Mouse (Mus musculus): ENCODE data around the gene Fhl2.

DNA sequence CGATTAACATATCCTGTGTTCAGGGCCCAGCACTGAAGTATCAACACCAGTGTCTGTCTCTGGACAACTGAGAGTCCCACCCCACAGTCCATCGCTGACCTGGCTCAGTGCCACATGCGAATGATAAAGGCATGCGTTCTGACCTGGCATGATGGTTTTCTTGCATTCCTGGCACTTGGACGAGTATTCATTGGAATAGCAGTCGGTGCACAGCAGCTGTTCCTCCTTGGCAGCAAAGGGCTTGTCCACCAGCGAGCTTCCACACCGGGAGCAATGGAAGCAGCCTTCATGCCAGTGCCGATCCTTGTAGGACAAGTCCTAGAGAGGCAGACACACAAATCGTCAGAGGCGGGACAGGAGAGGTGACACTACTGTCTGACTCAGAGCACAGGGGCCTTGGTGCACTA is 55.2 kb downstream of the Fhl2 start:
- TF ChIP-seq CTCF (IDR thresholded peaks at IDR 0.05; ENCODE audit: borderline replicate concordance, control insufficient read depth, extremely low read depth, insufficient read depth, low read length, poor library complexity) (no peak), POLR2A (IDR thresholded peaks at IDR 0.05; ENCODE audit: control insufficient read depth, extremely low read depth, insufficient read depth, low read length, poor library complexity) (no peak)

Data from thymus, adult 2 months (tissue).